Mouse (Mus musculus) cerebellum, adult 9-11 months (tissue): ENCODE measurements at regions not wholly inside any gene's neighbourhood (a gene's known extent, or its start where the extent isn't known, plus 50 kb on each side); places are given as distances from the start of the nearest gene placed in this dataset.

ENCODE experiments used
- DNase-seq: peaks from one replicate; pipeline ENCODE4 v3.0.0; 2022

DNA sequence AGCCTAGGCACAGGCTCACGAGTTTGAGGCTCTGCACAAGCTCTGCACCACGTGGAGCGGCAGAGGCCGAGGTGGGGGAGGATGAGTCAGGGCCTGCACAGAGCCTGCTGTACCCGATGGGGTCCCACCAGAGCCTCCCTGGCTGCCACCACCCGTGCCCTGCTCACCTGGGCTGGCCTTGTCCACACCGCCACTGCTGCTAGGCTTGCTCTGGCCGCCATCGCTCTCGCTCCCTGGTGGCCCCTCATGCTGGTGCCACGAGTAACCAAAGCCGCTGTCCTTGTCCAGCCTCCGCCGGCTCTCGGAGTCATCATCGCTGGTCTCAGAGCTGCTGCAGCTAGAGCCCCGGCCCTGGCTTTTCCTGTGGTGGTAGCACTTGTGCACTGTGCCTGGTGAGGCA lies 386.8 kb downstream of the Gm8797 start:
- no peak for DNase-seq

DNA sequence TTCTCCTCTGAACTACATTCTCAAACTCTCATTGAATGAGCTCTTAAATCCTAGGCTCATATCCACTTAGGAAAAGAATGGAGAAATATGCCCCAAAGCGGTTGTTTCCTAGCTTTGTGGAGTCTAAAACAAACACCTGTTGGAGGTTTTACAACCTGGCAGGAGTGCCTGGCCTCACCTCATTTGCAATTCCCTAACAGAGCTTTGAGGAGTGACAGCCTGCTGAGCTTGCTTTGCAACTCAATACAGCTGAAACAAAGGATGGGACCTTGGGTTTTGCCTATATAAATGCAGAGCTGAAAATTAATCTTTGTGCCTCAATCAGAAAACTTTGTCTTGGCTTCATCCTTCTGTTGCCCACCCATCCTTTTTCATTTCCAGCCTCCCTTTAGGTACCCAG lies 423.2 kb downstream of the Gm8797 start:
- no peak for DNase-seq

GRCm38 (mm10) chr3:6182533-6182932 lies 431.9 kb downstream of the Gm8797 start:
- DNase-seq = no peak

DNA sequence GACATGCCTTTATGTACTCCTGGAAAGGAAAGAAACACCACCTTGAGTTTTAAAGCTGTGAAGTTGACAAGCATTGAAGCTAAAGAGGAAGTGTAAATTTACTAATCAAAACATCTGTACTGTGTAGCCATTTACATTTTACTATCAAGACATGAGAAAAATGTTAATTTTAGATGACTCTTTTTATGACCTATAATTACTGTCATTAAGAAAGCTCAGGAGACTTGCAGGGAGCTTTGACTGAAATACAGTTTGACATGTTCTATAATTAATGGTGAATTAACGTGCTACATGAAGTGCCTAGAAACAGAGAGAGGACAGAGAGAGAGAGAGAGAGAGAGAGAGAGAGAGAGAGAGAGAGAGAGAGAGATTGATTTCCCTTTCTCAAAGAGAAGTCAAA lies 432.8 kb downstream of the Gm8797 start:
- DNase-seq = no peak

DNA sequence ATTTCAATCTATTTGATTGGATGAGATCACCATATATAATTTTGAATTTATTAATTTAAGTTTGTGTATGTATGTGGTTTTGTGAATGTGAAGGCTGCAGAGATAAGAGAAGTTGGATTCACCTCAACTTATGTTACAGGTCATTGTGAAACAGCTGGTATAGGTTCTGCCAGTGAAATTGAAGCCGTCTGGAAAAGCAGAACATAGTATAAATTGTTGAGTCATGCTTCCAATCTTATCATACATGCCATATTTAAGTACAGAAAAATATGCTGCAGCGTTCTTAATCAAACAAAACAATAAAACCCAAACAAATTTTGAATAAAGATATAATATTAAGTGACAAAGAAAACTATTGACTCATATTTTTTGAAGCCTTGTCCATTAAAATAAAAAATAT lies 415.6 kb downstream of the 1700008P02Rik start:
- no peak for DNase-seq

GRCm38 (mm10) chr3:6228685-6229084 lies 391.6 kb downstream of the 1700008P02Rik start:
- no peak for DNase-seq
